Mouse (Mus musculus) cerebellum, postnatal 25 days (tissue): Measurements from ENCODE around the gene Gdf3.
A peak's percentile ranks its signal among the peaks of the same experiment; 100 is the strongest.
"Not testable (repeated sequence)": the region's sequence is repeated elsewhere in the genome, so short reads cannot be mapped to it uniquely, and the experiment has no call there.

ENCODE experiments used
- DNase-seq, 2 experiments: peaks; one replicate each; pipeline ENCODE4 v3.0.0; 2021; ENCODE audit warnings: mixed read lengths in 2 of 2

The Gdf3 gene

DNA sequence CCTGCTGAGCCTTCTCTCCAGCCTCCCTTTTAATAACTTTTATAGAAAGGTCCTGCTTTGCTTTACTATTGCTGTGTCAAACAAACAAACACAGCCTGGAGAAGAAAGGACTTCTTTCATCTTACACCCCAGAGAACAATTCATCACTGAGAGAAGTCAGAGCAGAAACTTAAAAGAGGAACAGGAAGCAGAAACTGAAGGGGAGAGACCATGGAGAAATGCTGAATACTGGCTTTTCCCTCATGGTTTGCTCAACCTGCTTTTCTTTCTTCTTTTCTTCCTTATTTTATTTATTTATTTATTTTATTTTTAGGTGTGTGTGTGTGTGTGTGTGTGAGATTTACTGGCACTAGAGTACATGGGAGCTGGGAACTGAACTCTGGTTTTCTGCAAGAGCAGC lies 5.6 kb downstream of the Gdf3 start:
- no peak for DNase-seq

DNA sequence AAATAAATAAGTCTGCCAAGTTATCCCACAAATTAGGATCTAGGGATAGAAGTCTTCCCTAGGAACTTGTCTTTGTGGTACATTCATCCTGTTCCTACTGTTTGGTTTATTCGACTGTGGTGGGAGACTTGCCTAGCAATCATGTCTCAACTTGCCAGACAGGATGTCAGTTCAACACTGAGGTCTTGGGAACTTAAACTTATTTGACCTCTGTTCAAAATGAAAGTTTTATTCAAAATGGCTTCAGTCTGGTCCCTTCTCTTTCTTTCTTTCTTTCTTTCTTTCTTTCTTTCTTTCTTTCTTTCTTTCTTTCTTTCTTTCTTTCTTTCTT lies 6.9 kb downstream of the Gdf3 start:
- no peak for DNase-seq

DNA sequence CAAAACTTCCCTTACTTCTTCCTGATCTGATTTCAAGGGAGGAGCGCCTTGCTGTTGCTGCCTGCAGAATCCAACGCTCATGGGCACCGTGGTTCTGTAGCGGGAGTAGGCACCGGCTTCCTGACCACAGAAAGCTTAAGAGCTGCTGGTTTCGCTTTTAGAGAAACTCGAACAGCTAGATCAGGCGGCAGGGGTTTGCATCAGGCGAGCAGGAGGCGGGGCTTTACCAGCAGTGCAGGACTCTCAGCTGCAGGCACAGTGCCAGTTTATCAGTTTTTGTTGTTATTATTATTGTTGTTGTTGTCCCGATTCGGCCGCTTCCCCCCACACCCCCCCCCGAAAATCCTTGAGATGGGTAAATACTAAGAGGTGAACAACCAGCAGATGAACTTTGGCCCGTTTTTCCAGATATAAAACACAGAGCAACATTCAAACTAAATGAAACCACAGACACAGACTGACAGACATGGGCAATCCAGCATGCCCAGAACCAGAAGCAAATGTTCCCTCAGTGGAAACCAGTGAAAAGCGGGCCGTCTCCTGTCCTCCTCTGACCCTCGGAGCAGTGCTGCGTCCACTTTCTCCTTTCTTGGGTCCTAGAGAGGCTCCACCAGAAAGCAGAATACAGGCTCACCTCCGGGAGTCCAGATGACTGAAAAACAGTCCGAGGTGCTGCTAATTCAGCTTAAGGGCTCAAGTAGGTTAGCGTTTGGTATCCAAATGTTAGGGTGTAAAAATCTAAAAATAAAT lies 7.5 kb downstream of the Gdf3 start, which contains the start of gene Apobec1:
Gene Apobec1, minus strand, starts transcription at position 203 of the 750 bp plus-strand sequence.
- peak; percentile 17 to 38 for DNase-seq

DNA sequence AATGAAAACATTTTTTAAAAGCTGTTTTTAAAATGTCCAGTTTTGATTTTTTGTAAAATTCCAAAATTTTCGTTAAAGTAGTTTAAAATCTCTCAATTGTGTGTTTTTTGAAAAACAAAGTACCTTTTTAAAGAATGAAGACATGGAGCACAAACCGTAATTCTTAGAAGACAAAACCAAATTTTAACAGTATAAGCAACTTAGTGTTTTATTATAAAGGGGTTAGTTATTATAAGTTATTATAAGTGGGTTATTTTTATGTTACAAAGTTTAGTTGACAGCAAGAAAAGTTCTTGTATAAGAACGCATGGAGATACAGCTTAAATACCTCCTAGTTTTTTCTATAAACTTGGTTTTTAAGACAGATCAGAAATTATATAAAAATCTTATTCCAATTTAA lies 8.3 kb downstream of the Gdf3 start:
- DNase-seq = no peak

DNA sequence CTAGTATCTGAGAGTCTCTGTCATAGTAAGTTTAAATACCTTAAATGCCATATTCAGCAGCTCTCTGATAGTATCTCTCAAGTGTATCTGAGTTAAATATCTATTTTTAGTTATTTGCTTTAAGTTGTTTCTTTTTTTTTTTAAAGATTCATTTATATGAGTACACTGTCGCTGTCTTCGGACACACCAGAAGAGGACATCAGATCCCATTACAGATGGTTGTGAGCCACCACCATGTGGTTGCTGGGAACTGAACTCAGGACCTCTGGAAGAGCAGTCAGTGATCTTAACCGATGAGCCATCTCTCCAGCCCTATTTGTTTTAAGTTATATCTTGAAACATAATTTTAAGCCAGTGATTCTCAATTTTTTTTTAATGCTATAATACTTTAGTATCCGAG lies 8.9 kb downstream of the Gdf3 start:
- DNase-seq = no peak

DNA sequence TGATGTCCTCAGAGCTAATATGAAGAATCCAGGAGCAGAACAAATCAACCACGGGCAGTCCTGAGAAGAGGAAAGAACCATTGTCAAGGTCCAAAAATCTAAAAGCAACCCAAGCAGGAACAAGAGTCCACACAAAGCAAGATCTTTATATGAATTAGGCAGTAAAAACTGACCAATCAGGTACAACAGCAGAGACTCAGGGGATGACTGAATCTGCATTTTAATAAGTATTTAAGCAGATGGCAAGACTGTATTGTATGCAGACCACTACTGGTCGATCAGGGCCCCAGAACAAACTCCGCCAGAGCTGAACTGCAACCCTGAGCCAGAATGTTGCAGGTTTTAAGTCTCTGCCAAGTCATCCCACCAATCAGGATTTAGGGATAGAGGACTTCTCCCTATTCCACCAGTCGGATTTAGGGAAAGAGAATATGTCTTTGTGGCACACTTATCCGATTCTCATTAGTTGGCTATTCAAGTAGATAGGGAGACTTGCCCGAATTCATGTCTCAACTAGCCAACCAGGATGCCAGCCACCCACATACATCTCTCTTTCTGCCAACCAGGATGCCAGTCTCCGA lies 9.7 kb downstream of the Gdf3 start:
- DNase-seq = no peak

DNA sequence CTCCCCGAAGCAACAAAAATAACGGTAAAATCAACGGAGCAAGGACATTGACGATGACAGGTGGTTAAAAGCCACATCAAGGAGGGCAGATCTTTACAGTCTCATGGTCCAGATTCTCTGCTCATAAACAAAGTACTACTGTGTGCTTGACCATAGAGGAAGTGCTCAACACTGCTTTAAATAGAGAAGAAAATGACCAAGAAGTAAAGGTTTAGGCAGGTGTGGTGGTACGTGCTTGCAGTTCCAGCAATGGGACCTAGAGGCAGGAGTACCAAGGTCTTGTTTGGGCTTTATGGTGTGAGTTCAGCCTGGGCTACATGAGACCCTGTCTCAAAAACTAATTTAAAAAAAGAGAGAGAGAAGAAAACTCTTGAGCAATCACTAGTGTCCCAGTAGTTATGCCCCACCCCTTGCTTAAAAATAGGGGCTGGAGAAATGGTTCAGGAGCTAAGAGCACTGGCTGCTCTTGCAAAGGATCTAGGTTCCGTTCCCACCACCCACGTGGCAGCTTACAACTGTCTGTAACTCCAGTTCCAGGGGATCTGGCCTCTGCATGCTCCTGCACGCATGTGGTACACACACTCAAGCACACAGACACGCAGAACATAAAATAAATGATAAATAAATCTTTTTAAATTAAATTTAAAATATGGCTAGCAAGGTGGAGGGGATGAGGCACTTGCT lies 10.7 kb downstream of the Gdf3 start:
- no peak for DNase-seq

DNA sequence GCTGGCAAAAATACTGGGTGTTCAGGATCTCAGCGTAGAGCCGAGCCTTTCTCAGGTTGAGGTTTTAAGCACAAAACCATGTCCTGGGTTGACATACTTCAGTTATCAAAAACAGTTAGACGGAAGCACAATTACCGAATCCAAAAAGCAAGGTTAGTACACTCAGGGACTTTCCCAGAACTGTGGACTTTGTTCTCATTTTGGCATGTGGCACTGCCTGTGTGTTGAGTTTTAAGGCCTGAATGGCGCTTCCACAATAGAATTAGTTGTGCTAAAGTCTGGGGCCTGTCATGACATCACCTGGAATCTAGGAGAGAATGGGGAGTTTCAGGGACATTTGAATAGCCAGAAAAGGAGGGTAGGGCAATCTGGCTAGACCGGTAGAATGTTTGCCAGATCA lies 11.5 kb downstream of the Gdf3 start:
- DNase-seq = no peak

DNA sequence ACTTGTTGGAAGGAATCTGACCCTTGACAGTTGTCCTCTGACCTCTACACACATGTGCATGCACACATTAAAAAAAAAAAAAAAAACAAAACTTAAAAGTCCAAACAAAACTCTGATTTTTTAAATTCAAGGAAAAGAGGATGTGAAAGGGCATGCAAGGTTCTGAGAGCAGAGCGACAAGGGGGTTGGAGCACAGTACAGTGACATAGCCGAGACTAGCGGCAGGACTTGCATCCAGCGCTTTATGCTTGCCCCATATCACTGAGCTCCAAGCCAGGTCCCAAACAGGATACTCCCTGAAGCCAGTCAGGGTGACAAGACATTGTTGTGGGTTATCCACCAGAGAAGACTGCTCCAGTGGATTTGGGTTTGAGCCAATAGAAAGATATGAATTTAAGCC lies 11.9 kb downstream of the Gdf3 start:
- no peak for DNase-seq

DNA sequence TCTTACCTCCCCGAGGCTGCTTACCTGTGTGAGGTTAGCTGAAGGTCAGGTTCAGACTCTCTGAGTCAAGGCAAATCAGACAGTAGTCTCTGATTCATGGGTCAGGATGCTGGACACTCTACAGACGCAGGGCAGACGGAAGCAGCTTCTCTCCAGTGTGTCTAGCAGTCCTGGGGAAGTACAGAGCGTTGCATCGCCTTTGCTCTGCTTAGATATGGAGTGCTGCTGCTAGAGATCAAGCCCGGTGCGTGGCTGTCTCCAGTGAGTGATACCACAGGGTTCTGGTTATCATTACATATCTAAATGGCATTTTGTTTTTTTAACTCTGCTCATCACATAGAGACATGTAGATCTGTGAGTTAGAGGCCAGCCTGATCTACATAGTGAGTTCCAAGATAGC lies 13.3 kb downstream of the Gdf3 start:
- DNase-seq = no peak

DNA sequence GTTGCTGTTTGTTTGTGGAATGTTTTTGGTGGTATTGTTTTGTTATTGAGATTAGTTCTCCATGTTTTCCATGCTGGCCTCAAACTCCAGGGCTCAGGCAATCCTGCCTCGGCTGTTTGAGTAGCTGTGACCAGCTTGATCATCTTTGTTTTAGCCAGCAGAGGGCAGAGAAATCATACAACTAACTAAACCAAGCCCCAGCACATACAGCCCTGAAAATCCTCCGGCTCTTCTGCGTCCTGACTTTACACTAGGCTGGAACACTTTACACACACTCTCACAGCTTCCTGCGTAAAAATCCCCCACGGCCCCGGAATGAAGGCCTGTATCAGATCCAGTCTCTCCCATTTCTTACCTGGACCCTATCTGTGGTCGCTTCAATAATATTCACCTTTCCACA lies 14.2 kb downstream of the Gdf3 start:
- peak in 1 of 2 experiments; percentile 5 for DNase-seq

DNA sequence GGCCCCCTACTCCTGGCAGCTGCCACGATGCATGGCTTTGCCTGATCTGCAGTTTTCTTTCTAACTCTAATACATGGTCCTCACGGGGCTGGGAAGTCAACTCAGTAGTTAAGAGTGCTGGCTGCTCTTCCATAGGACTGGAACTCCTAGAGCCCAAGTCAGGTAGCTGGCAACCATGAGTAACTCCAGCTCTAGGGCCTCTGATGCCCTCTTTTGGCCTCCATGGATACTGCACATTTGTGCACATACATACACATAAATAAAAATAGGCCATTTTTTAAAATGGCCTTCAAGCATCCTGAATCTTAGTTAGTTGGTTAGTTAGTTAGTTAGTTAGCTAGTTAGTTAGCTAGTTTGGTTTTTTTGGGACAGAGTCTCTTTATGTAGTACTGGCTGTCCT lies 17.0 kb downstream of the Gdf3 start:
- DNase-seq = no peak

DNA sequence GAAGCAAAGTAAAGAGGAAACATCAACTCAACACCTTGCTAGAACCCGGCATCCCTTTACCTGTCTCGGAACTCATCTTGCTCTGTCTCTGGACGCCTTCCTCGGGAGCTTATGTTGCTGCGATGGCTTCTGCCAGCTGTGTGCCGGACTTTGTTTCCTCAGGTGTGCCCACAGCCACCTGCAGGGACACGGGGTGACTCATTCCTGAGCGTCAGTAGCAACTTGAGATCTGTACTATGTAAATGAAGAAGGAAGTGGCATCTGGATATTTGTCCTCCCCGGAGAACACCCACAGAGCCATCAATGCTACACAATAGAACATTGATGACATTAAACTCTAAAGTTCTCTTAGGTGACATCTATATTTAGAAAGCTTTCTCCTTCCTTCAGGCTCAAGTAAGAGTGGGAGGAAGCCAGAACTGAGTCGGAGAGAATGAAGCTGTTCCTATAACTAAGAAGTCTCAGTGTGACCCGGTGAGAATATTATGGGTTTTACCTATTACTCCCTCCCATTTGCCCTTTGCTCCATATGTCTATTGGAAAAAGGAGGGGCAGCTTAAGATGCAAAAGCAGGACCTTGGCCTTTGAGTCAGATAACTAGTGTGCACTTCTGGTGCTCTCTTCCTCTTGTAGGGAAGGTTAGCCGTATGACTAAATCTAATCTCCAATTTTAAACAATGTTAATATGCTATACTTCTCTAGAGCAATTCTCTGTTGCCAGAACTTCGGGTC lies 18.7 kb downstream of the Gdf3 start:
- DNase-seq = no peak

DNA sequence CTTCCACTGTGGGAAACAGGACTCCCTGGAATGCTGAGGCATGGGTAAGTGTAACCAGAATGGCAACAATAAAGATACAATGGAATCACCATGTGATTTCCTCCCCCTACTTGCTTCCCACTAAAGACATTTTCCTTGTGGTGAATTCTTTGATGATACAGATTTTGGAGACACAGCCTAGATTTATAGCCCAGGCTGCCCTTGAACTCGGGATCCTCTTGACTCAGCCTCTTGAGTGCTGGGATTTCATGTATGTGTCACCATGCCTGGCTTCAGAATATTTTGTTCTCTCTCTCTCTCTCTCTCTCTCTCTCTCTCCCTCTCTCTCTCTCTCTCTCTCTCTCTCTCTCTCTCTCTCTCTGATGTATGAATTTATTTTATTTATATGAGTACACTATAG lies 30.8 kb downstream of the Gdf3 start:
- no peak for DNase-seq

DNA sequence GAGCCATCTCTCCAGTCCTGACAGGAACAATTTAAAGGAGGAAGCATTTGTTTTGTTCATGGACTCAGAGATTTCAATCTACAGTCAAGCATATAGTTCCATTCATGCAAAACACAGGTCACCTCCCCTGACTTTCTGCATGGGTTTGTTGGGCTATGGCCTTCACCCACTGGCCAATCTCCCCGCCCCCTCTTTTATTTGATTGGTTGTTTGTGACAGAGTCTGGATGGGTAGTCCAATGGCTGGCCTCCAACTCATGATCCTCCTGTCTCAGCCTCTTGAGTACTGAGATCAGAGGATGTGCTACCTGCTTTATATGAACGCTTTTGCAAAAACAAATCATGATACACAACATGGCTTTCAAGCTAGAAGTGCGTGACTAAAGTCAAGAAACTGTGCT lies 32.9 kb downstream of the Gdf3 start:
- DNase-seq = no peak

DNA sequence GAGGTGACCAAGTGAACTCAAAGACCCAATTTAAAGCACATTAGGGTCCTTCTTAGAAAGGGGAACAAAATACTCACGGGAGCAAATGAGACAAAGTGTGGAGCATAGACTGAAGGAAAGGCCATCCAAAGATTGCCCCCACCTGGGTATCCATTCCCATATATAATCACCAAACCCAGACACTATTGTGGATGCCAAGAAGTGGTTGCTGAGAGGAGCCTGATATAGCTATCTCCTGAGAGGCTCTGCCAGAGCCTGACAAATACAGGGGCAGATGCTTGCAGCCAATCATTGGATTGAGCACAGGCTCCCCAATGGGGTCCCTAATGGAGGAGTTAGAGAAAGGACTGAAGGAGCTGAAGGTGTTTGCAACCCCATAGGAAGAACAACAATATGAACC lies 34.9 kb downstream of the Gdf3 start:
- not testable (repeated sequence) for DNase-seq

DNA sequence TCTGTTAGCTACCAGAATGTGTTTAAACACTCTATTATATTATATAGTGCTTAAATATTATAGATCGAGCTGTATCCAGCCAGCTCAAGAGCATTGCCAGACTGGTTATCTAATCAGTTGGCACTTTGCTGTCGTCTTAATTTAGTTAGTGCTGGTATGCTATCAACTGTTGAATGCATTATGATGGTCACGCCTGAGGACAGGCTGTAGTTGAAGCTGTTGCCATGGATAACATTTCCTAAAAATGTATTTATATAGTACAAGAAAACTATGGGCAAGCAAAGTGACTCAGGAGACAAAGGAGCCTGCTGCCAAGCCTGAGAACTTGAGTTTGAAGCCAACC lies 38.3 kb downstream of the Gdf3 start:
- DNase-seq = no peak

DNA sequence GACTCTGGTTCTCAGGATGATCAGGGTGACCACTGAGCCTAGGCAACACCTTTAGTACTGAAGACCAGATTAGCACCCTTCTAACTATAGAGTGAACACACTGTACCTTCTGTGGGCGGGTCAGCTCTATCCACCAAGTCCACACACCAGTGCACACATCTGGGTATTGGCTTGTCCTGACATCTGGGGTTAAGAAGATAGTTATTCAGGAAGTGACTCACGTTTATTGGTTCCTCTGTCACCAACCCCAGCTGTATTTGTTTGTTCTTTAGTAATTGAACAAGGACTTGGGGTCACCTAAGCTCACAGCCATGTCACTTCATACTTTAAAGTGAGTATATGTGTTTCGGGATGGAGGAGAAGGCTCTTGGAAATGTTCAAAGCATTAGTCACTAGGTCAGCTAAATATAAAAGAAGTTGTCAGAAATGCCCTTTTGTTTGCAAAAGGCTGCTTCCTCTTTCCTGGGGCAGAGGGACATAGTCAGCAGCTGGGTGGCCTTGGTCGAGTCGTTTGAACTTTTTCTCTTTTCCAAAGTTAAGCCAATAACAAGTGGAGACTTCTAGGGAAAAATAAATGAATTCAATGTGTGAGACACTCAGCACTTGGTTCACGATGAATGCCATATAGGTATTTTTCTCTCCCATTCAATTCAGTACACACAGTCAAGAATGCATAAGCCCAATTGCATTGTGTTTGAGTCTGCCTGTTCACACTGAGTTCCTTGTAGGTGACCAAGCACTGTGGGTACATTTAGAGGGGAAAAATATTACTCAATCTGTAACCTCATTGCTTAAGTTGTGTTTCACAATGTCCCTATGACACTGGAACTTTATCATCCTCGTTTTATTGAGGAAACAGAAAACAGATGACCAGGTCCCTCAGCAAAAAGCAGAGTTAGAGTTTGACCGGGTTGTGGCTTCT lies 38.9 kb downstream of the Gdf3 start:
- DNase-seq = no peak

DNA sequence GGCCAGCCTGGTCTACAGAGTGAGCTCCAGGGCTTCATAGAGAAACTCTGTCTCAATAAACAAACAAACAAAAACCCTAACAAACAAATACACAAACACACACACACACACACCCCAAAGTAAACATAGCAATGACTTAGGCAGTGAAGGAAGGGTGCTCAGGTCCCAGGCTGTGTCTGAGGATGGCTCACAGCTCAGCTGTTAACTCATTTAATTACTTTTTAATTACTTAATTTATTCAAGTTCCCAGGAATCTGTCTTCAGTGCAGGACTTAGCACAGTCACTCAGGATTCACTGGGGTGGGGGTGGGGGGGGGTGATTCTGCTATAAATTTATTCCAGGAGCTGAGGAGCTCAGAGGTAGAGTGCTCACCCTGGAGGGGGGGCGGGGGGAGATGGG lies 40.1 kb downstream of the Gdf3 start:
- DNase-seq = no peak

DNA sequence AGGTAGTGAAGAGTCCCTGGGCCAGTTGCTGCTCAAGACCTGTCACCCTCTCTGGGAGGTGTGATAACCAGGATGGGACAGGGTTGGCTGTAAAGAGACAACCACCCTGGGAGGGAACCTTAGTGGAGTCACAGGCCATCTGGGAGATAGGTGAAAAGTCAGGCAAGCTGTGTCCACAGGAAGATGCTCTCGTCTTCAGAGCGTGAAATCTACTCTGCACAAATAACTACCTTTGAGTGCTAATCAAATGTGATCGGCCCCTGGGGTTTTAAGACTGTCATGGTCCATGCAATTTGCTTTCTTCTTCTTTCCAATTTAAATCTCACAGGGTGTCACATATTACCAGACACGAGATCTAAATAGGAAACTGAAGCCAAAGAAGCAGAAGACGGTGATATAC lies 40.8 kb downstream of the Gdf3 start:
- DNase-seq = no peak

DNA sequence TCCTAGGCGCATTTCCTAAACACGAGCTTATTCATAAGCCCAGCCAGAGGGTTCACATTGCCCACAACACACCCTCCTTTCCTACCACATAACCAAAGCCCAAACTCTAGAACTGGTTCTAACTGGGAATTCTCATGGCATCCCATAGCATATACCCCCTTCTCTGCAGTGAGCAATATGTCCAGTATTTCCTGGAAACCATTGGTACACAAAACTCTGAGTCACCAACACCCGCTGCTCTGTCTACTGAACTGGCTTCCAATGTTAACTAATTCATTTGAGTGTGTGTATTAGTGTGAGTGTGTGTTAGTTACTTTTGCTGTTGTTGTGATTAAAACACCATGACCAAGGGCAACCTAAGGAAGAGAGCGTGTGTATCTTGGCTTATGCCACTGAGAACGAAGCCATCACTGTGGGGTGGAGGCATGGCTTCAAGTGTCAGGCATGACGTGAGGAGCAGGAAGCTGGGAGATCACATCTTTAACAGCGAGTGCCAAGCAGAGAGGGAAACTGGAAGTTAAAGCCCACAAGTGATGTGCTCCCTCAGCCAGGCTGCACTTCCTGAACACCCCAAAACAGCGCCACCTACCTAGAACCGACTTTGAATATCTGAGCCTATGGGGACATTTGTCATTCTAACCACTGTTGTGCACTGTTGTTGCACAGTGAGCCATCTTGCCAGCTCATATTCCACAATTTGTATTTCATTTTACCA lies 44.7 kb downstream of the Gdf3 start:
- DNase-seq = no peak

DNA sequence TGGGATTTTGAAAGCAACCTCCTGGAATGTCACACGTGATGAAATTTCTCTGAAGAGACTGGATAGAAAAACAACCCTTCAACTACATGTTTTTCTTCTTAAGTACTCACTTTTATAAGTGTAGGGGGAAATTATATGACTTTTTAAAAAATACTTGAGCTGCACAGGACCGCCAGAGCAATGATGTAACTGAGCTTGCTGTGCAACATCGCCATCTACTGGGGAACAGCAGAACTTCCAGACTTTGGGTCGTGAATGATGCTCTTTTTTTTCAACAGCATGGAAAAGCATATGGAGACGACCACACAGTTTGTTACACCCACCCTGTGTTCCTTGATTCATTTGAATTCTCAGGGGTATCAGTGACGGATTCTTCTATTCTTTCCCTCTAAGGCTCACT lies 47.4 kb downstream of the Gdf3 start:
- peak; percentile 48 to 74 for DNase-seq
